Mouse (Mus musculus): ENCODE measurements around the gene Alpk1. TPM values are rescaled to one million over a fixed set of nuclear protein-coding genes. Genes with fewer than 3 reads are reported as not detected.
A peak's percentile ranks its signal among the peaks of the same experiment; 100 is the strongest.

The Alpk1 gene
- polyA plus RNA-seq, 1 experiment from 2014 or later, result 1.1 TPM

GRCm38 (mm10) chr3:127651742-127652653 lies 128.3 kb downstream of the Alpk1 start:
- H3K4me3 ChIP-seq (ENCODE audit: low read depth, low read length), result no peak overlapping the region
- H3K27ac ChIP-seq (ENCODE audit: low read depth, low read length), result no peak overlapping the region
- no peak overlapping the region for H3K9ac ChIP-seq (ENCODE audit: low read depth, low read length)
- H3K36me3 ChIP-seq (ENCODE audit: control insufficient read depth, insufficient read depth, low read length), result no peaks in the 10 kb centered on the region
- no peaks in the 10 kb centered on the region for H3K4me1 ChIP-seq (replicated peaks; ENCODE audit: control insufficient read depth, insufficient read depth, low read length)
- H3K4me2 ChIP-seq, result no peak overlapping the region
- H3K9me3 ChIP-seq (ENCODE audit: control insufficient read depth, low read length), result no peaks in the 10 kb centered on the region
- H3K27me3 ChIP-seq (replicated peaks; ENCODE audit: control insufficient read depth, insufficient read depth, low read length), result peaks cover 2% of the 10 kb centered on the region; the same call in 1 of the 2 replicates
- DNase-seq (ENCODE audit: low spot score) (no peak), ATAC-seq (replicated peaks; ENCODE audit: low FRiP score) (no peak)
- 58% methylated on average over 7 of the region's 7 CpGs for WGBS

GRCm38 (mm10) chr3:127646156-127646825 lies 134.0 kb downstream of the Alpk1 start:
- Histone ChIP-seq H3K36me3 (ENCODE audit: control insufficient read depth, insufficient read depth, low read length) (no peaks in the 10 kb centered on the region), H3K4me3 (ENCODE audit: low read depth, low read length) (no peak overlapping the region), H3K9ac (ENCODE audit: low read depth, low read length) (no peak overlapping the region), H3K9me3 (ENCODE audit: control insufficient read depth, low read length) (no peaks in the 10 kb centered on the region), H3K27me3 (replicated peaks; ENCODE audit: control insufficient read depth, insufficient read depth, low read length) (peaks cover 50% of the 10 kb centered on the region), H3K27ac (ENCODE audit: low read depth, low read length) (no peak overlapping the region), H3K4me2 (no peak overlapping the region), H3K4me1 (replicated peaks; ENCODE audit: control insufficient read depth, insufficient read depth, low read length) (no peaks in the 10 kb centered on the region)
- no peak for ATAC-seq (replicated peaks; ENCODE audit: low FRiP score)
- WGBS, result 64% methylated on average over 18 of the region's 18 CpGs
- DNase-seq (ENCODE audit: low spot score), result no peak

GRCm38 (mm10) chr3:127642211-127642610 lies 138.1 kb downstream of the Alpk1 start:
- WGBS, result 16% methylated on average over 5 of the region's 5 CpGs
- Histone ChIP-seq H3K4me1 (replicated peaks; ENCODE audit: control insufficient read depth, insufficient read depth, low read length) (no peaks in the 10 kb centered on the region), H3K4me3 (ENCODE audit: low read depth, low read length) (no peak overlapping the region), H3K27ac (ENCODE audit: low read depth, low read length) (no peak overlapping the region), H3K27me3 (replicated peaks; ENCODE audit: control insufficient read depth, insufficient read depth, low read length) (peaks cover 90% of the 10 kb centered on the region), H3K4me2 (no peak overlapping the region), H3K9me3 (ENCODE audit: control insufficient read depth, low read length) (no peaks in the 10 kb centered on the region), H3K9ac (ENCODE audit: low read depth, low read length) (no peak overlapping the region), H3K36me3 (ENCODE audit: control insufficient read depth, insufficient read depth, low read length) (no peaks in the 10 kb centered on the region)
- ATAC-seq (replicated peaks; ENCODE audit: low FRiP score), result no peak
- no peak for DNase-seq (ENCODE audit: low spot score)

GRCm38 (mm10) chr3:127640762-127641700 lies 139.3 kb downstream of the Alpk1 start:
- no peaks in the 10 kb centered on the region for H3K36me3 ChIP-seq (ENCODE audit: control insufficient read depth, insufficient read depth, low read length)
- no peak overlapping the region for H3K27ac ChIP-seq (ENCODE audit: low read depth, low read length)
- H3K4me2 ChIP-seq, result no peak overlapping the region
- no peak for DNase-seq (ENCODE audit: low spot score)
- H3K9ac ChIP-seq (ENCODE audit: low read depth, low read length), result no peak overlapping the region
- no peak overlapping the region for H3K4me3 ChIP-seq (ENCODE audit: low read depth, low read length)
- H3K27me3 ChIP-seq (replicated peaks; ENCODE audit: control insufficient read depth, insufficient read depth, low read length), result peaks cover 90% of the 10 kb centered on the region
- no peak for ATAC-seq (replicated peaks; ENCODE audit: low FRiP score)
- H3K9me3 ChIP-seq (ENCODE audit: control insufficient read depth, low read length), result no peaks in the 10 kb centered on the region
- 7% methylated on average over 37 of the region's 37 CpGs for WGBS
- no peaks in the 10 kb centered on the region for H3K4me1 ChIP-seq (replicated peaks; ENCODE audit: control insufficient read depth, insufficient read depth, low read length)

GRCm38 (mm10) chr3:127639875-127640761 lies 140.2 kb downstream of the Alpk1 start:
- Histone ChIP-seq H3K36me3 (ENCODE audit: control insufficient read depth, insufficient read depth, low read length) (no peaks in the 10 kb centered on the region), H3K9me3 (ENCODE audit: control insufficient read depth, low read length) (no peaks in the 10 kb centered on the region), H3K4me1 (replicated peaks; ENCODE audit: control insufficient read depth, insufficient read depth, low read length) (no peaks in the 10 kb centered on the region), H3K27ac (ENCODE audit: low read depth, low read length) (no peak overlapping the region), H3K9ac (ENCODE audit: low read depth, low read length) (no peak overlapping the region), H3K4me3 (ENCODE audit: low read depth, low read length) (no peak overlapping the region), H3K27me3 (replicated peaks; ENCODE audit: control insufficient read depth, insufficient read depth, low read length) (peaks cover 90% of the 10 kb centered on the region), H3K4me2 (no peak overlapping the region)
- peak; percentile 75 for DNase-seq (ENCODE audit: low spot score)
- WGBS, result 3% methylated on average over 36 of the region's 36 CpGs
- ATAC-seq (replicated peaks; ENCODE audit: low FRiP score), result peak; percentile 53; the same call in 1 of the 2 replicates

GRCm38 (mm10) chr3:127634984-127635349 lies 145.4 kb downstream of the Alpk1 start:
- no peaks in the 10 kb centered on the region for H3K9me3 ChIP-seq (ENCODE audit: control insufficient read depth, low read length)
- H3K27ac ChIP-seq (ENCODE audit: low read depth, low read length), result no peak overlapping the region
- no peaks in the 10 kb centered on the region for H3K36me3 ChIP-seq (ENCODE audit: control insufficient read depth, insufficient read depth, low read length)
- ATAC-seq (replicated peaks; ENCODE audit: low FRiP score), result no peak
- H3K27me3 ChIP-seq (replicated peaks; ENCODE audit: control insufficient read depth, insufficient read depth, low read length), result peaks cover 97% of the 10 kb centered on the region
- H3K9ac ChIP-seq (ENCODE audit: low read depth, low read length), result no peak overlapping the region
- H3K4me1 ChIP-seq (replicated peaks; ENCODE audit: control insufficient read depth, insufficient read depth, low read length), result peaks cover 16% of the 10 kb centered on the region
- 4% methylated on average over 3 of the region's 3 CpGs for WGBS
- H3K4me3 ChIP-seq (ENCODE audit: low read depth, low read length), result no peak overlapping the region
- no peak overlapping the region for H3K4me2 ChIP-seq
- no peak for DNase-seq (ENCODE audit: low spot score)

- peak overlapping the region; percentile 42 for H3K4me3 ChIP-seq (ENCODE audit: low read depth, low read length)
- 2% methylated on average over 58 of the region's 58 CpGs for WGBS
- H3K27ac ChIP-seq (ENCODE audit: low read depth, low read length), result no peak overlapping the region
- DNase-seq (ENCODE audit: low spot score) (peak; percentile 84), ATAC-seq (replicated peaks; ENCODE audit: low FRiP score) (peak; percentile 79)
- H3K27me3 ChIP-seq (replicated peaks; ENCODE audit: control insufficient read depth, insufficient read depth, low read length), result peaks cover 96% of the 10 kb centered on the region
- H3K4me1 ChIP-seq (replicated peaks; ENCODE audit: control insufficient read depth, insufficient read depth, low read length), result peaks cover 16% of the 10 kb centered on the region
- no peaks in the 10 kb centered on the region for H3K9me3 ChIP-seq (ENCODE audit: control insufficient read depth, low read length)
- H3K9ac ChIP-seq (ENCODE audit: low read depth, low read length), result no peak overlapping the region
- peak overlapping the region; percentile 55 for H3K4me2 ChIP-seq
- no peaks in the 10 kb centered on the region for H3K36me3 ChIP-seq (ENCODE audit: control insufficient read depth, insufficient read depth, low read length)
Observed at GRCm38 (mm10) chr3:127634101-127634983, 146.0 kb downstream of the Alpk1 start.
